Mouse (Mus musculus): ENCODE measurements around the gene Smok3c.
"Not testable (repeated sequence)": the region's sequence is repeated elsewhere in the genome, so short reads cannot be mapped to it uniquely, and the experiment has no call there.

The Smok3c gene

DNA sequence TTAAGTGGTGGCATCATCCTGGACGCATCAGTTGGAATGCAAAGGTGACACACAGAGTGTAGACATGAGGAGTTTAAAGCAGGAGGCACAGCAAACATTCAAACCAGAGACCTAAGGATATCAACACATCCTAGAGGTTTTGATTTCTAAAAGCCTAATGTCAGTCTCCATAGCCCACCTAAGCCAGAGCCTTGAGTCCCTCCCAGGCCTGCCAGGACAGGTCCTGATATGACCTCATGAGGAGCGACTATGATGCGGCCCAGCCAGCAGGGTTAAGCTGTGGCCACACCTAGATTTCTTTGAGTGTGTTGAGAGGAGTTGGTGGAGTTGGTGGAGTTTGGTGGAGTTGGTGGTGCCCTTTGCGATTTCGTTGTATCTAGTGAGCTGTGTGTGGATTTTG is at the start of gene Smok3c:
TSS of gene Smok3c (plus strand) at position 301 of the 400 bp plus-strand sequence.
- not testable (repeated sequence) for DNase-seq

DNA sequence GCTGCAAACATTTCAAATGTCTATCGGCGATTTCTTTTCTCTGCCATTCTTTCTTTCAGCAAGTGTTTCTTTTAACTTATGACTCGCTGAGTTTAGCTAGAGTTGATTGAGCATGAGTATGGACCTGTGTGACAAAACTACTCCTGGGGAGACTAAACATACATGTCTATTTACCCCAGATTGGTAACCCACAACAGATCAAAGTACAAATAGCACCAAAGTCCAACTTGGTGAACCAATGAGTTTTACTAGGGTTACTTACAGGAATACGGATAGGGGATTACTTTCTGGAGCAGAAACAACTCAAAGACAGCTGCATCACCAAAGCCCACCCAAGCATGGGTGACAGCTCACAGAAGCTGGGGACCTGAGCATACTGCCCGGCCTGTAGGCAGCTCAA is 43.6 kb upstream of the Smok3c start:
- no peak for DNase-seq

DNA sequence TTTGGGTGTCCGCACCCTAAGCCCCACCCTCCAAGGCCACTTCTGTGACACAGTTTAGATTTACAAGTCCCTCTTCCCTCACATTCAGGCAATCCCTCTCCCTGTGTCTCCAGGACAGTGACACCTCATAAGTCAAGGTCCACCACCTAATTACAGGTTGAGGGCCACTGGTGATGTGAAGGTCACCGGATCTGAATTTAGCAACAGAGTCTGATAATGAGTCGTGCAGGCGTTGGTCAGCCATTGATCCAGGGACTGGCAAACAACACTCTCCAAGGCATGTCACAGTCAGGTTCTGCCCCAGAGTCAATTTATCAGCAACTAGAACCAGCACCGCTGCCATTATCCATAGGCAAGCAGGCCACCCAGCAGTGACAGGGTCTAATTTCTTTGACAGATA is 40.6 kb upstream of the Smok3c start:
- DNase-seq = no peak

DNA sequence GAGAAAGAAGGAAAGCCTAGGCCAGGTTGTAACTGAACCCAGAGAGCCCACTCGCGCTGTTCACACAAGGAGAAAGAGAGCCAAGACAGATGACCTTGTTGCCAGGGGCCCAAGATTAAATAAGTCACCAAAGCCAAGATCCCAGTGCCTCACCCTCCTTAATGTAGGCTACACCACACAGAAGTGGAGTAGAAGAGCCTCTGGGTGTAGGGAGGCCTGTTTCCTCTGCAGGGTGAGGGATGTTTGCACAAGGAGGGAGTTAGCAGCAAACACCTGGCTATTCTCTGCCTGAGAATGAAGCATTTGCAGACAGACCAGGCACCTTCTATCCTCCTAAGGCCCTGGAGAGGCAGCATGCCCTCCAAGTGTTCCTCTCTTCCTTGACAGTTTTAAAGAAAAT is 36.5 kb upstream of the Smok3c start:
- no peak for DNase-seq

DNA sequence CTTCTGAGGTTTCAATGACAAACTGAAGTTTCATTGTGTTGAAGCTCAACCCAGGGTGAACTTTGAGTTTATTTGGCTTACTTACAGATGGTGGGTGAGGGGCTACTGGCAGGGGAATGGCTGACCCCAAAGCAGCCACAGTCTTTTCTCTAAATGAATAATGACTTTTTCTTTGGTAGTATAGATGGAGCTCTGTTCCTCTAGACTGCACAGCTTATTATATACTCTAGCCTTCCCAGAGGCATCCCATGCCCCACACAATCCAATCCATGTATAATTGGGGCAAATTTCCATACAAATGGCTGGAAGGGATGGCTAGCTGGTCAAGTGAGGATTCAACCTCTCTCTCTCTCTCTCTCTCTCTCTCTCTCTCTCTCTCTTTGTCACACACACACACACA is 36.0 kb upstream of the Smok3c start:
- DNase-seq = no peak

DNA sequence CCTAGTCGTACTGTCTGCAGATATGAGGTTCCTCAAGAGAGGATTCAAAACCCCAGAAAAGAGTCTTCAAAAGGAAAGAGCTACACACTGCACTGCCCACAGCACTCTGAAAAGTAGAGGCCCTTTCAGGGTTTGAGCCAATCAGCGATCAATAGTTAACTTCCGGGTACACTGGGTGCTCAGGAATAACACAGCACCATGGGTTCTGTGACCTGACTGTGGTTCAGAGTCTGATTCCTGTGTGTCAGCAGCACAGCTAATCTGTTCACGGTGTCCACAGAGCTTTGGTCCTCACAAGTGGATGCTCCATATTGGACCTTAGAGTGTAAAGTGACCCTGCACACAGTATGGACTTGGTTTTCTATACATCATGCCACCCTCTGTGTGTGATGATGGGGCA is 33.4 kb upstream of the Smok3c start:
- DNase-seq = not testable (repeated sequence)

DNA sequence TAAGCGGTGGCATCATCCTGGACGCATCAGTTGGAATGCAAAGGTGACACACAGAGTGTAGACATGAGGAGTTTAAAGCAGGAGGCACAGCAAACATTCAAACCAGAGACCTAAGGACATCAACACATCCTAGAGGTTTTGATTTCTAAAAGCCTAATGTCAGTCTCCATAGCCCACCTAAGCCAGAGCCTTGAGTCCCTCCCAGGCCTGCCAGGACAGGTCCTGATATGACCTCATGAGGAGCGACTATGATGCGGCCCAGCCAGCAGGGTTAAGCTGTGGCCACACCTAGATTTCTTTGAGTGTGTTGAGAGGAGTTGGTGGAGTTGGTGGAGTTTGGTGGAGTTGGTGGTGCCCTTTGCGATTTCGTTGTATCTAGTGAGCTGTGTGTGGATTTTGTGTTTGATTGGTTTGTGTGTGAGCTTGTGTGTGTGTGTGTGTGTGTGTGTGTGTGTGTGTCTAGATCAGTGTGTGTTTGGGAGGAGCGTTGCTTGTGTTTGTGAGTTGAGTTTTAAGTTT is 32.0 kb upstream of the Smok3c start, which contains the start of the genes Smok3a and Smok3b:
TSS of gene Smok3a (plus strand) at position 301 of the 519 bp plus-strand sequence.
TSS of gene Smok3b (plus strand) at position 469 of the 519 bp plus-strand sequence.
- not testable (repeated sequence) for DNase-seq

DNA sequence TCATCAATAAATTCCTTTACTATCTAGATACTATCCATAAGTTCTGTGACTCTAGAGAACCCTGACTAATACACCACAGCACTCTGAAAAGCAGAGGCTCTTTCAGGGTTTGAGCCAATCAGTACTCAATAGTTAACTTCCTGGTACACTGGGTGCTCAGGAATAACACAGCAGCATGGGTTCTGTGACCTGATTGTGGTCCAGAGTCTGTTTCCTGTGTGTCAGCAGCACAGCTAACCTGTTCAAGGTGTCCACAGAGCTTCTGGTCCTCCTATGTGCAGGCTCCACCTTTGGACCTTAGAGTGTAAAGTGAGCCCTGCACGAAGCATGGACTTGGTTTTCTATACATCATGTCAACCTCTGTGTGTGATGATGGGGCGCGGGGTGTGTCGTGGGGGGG is 20.8 kb downstream of the Smok3c start:
- DNase-seq = no peak

DNA sequence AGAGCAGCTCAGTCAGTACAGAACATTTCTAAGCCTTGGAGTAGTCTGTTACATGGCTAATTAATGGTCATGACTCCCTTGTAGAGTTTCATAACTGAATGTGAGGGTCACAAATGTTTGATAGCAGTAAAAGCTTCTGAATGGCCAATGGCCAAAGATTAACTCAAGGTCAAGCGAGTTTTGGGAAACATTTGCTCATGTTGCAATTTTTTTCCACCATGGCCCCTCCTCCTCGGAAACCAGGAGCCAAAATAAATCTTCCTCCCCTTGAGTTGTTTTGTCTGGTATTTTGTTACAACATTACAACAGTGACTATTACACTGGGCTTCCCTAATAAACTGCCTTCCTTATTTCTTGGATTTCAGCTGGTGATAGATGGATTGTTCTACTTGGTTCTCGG is 22.7 kb downstream of the Smok3c start:
- DNase-seq = no peak

DNA sequence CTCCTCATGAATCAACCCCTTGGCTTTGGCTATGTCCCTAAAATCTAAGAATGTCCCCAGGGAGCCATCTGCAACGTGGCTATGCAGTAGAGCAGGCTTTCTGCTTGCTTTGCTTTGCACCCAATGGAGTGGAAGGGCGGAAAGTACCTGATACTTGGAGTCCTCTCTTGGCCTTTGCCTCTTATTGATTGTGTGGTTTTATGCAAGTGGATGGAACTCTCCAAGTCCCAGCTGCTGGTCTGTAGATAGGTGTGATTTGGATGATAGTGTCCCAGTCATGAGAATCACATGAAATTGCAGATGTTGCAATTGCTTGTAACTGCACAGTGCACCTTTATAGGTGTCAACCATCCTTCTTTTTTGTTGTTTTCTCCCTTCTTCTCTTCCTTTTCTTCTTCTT is 23.2 kb downstream of the Smok3c start:
- DNase-seq = no peak

DNA sequence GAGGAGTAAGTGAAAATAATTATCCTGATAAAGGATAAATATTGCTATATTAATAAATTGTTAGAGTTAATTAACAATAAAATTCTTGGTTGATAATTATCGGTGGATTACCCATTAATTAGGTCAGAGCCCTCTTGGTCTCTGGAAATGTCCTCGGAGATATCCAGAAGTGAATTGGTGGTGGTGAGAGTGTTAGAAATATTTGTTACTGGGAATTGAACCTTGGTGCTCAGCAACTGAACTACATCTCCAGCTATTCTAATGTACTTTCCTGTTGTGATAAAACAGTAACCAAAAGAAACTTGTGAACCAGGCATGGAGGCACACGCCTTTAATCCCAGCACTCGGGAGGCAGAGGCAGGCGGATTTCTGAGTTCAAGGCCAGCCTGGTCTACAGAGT is 27.5 kb downstream of the Smok3c start:
- DNase-seq = no peak

DNA sequence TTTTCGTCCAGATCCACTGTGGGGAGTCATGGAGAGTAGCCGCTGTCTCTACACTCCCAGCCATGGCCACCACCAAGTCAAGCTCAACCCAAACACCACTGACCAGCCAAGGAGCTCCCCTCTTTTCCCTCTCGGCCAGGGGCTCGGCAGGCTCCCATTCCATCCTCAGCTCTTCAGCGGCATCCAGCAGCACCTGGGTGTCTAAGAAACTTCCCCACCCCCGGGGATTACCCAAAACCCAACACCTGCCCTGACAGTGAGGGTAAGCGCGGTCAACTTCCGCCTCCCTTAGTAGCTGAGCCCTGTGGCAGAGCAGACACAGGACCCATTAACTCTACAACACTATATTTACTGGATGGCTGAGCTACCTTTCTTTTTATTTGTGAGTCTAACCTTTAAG is 28.5 kb downstream of the Smok3c start:
- DNase-seq = no peak

DNA sequence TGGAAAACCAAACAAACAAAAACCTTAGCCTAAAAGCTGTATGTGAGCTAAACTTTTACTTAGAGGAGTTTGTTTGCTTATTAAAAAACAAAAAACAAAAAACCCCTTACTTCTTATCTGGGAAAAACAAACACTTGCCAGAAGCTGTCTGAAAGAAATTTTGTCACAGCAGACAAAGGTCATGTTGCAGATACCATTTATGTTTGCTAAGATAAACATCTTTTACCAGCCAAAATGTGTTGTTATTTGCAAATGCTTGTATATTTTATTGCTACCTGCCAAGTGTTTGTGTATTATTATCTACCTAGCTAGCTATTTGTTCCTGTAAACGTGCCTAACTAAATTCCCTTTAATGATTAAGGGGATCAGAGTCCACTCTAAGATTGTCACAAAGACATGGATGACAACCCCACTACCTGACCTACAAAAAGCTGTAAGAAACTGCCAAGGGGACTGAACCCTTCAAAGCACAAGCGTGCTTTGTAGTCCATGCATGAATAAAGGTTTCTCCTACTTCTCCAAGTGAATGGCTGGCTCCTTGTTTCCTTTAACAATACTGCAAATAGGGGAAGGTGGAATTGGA is 30.4 kb downstream of the Smok3c start:
- DNase-seq = no peak

DNA sequence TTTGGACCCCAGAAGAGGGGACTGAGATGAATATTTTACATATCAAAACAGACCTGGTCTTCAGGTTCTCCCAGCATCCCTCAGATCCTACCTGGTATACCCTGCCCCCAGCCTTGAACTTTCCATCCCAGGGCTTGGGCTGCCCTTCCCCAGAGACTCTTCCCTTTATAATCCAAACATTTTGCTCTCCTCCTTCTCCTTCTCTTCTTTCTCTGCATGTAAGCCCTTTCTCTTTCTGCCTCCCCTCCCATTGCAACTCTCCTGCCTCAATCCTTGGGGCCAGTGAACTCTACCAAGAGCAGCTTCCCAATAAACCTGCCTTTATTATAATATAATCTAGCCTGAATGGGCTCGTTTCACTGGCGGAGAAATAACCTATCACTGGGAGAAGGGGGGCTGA is 30.9 kb downstream of the Smok3c start:
- no peak for DNase-seq

DNA sequence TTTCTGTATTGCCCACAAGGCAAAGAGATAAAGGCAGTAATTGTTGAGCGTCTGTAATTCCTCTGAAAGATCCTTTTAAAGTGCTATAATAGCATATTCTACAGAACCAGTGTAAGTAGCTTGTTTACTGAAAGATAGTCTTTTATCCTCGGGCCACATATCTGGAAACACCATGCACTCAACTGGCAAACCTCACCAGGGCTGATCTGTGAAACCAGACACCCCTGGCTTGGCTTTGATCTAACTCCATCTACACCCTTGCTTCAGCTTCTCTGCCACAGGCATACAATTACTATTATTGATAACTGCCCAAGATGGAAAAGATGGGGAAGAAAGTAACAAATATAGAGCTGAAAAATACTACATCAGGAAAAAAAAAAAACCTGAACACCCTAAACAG is 31.5 kb downstream of the Smok3c start:
- no peak for DNase-seq

DNA sequence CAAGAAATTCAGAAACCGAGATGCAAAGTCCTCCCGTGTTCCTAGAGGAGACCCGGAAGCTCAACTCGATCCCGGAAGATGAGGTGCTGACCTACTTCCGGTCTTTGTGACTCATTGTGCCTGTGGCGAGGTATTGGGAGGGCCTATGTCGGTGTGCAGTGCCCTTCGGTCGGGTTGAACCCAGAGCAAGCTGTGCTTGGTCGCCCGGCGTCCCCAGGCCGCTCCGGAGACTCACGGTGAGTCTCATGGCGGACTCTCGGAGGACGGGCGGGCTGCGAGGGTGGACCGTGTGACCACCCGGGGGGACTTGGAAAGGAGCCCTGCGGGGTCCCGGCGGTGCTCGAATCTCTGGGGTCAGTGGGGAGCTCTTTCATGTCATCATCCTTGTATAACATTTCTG is 32.0 kb downstream of the Smok3c start, which contains the start of gene Zkscan1:
TSS of gene Zkscan1 (plus strand) at position 89 of the 400 bp plus-strand sequence.
- peak; percentile 74 for DNase-seq

DNA sequence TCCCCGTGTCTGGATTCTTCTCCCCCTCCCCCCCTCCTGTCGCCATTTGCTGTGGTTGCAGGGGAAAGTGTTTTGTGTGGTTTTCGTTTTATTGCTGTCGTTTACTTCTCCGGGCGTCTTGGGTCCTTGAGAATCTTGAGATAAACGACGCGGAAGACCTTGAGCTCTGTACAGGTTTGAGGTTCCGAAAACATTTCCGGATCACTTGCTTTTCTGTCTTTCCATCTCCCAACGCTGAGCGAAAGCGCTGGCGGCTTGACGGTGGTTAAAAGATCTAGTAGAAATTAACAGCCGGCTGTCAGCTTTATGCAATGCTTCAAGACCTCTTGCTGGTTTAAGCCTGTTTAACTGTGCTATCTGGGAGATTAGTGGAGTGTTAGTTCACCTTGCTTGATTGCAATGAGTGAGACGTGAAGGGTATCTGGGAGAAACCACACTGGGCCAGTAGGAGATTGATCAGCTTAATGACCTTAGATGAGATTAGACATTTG is 32.5 kb downstream of the Smok3c start:
- peak; percentile 17 for DNase-seq

DNA sequence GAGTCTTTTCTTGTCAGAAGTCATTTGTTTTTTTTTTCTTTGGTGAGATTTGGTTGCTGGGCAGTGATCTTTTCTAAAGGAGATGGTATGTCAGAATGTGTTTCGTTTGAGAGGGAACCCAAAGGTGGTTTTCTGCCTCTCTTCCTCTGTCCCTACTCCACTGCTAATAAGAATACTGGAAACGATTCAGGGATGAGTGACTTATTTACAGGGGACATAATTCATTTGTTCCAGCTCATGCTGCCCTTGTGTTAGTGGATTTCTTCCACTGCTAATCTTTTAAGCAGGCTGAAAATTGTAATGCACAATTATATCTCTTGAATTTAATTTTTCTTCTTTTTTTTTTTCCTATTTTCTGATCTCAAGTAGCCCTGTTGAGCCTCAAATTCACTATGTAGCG is 33.8 kb downstream of the Smok3c start:
- DNase-seq = no peak

DNA sequence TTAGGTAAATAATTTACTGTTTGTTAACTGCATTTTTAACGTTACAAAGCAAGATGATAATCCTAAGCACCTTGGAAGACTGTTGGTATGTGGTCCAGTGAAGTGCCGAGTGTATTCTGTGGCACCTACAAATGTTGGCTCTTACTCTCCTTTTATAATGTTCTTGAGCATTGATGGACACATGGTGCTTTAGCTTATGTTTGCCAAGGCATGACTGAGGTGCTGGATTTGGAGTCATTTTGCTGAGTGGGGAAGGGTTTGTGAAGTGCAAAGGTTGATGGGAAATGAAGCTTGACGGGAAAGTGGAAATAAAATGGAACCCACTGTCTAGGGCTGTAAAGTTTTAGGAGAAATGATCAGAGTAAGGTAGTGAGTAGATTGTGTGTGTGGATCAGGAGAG is 35.4 kb downstream of the Smok3c start:
- DNase-seq = no peak

DNA sequence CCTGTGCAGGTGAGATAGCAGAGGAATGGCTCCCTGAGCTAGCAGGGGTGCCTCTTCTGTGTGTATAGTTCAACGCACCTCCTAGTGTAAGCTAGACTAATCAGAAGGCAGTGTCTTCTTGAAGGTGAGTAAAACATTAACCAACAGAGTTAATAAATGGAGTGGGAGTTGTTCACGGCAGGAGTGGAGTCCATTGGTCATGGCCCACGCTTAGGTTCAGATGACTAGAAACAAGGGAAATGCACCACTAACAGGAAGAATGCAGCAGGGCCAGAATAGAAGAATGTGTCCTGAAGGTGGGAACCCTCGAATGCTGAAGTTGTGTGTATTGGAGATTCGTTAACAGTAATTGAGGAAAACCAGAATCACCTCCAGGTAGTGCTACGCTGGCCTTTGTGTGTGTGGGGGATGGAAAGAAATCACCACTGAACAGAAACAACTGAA is 36.1 kb downstream of the Smok3c start:
- DNase-seq = no peak

DNA sequence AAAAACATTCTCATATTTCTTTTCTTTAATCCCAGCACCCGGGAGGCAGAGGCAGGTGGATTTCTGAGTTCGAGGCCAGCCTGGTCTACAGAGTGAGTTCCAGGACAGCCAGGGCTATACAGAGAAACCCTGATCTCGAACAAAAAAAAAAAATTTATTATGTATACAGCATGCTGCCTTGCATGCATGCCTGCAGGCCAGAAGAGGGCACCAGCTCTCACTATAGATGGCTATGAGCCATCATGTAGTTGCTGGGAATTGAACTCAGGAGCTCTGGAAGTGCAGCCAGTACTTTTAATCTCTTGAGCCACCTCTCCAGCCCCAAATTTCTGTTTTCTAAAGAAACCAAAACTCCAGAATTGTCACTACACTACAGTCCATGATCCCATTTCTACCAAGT is 37.3 kb downstream of the Smok3c start:
- peak; percentile 10 for DNase-seq

DNA sequence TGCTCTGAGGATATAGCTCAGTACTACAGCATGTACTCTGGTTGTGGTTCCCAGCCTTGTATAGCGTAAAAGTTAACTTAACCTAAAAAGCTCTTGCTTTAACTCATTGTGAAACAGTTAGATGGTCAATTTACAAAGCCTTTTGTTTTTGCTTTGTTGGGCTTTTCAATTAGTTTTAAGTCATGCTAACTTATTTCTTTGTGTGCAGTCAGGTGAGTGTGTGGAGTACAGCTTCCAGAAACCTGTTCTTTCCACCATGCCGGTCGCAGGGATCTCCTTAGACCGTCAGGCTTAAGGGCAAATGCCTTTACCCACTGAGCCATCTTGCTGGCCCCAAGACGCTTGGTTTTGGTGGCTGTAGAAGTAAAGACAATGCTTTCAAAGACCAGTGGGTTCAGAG is 37.7 kb downstream of the Smok3c start:
- no peak for DNase-seq

DNA sequence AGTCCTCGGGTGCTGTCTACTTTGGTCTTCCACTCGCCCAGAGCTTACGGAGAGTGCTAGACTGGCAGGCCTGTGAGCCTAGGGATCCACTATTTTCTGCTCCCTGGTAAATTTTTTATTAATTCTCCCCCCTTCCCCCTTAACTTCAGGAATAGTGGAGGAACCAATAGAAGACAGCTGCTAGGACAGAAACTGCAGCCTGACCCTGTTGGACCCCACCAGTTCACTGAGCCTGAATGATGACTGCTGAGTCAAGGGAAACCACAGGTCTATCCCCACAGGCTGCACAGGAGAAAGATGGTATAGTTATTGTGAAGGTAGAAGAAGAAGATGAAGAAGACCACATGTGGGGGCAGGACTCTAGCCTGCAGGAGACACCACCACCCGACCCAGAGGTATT is 39.8 kb downstream of the Smok3c start:
- no peak for DNase-seq

DNA sequence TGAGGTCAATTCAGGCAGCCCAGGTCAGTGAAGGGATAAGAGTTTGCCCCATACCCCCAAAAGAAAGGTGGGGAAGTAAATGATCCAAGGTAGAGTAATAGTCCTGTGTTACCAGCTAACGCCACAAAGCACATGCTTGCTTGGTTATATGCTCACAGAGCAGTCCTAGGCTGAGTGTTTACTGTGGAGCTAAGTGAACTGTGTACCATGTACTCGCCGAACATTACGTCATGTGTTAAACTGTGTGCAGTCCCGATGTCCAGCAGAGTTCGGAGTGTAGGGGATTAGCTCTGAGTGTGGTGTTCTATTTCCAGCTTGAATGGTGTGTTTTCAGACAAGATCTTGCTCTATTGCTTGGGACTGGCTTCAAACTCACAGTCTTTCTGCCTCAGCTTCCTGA is 41.5 kb downstream of the Smok3c start:
- DNase-seq = no peak

DNA sequence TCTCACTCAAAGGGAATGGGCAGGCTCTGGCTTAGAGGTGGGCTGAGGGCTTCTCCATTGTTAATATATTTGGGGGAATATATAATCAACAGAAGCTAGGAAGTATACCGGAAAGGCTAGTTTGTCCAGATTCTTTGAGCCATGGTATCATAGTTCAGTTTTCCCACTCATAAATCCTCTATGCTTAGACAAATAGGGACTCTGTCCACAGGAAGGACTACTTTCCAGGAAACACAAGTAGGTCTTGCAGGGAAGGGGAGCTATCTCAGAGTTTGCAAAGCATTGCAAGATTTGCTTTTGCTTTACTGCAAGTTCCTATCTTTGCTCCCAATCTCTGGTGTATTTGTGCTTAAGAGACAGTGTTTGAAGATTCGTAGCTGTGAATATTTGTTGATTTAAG is 52.0 kb downstream of the Smok3c start:
- no peak for DNase-seq

All from thymus, postnatal 25 days (tissue).